Mouse (Mus musculus) CD4-positive helper T cell, adult 2 months (primary cell): ENCODE data around the gene Fbxl17.

Experiments used
- DNase-seq: peaks from one replicate; pipeline ENCODE4 v3.0.0-alpha.2; 2012; ENCODE audit warnings: low read depth, missing footprints, low spot score

The Fbxl17 gene

DNA sequence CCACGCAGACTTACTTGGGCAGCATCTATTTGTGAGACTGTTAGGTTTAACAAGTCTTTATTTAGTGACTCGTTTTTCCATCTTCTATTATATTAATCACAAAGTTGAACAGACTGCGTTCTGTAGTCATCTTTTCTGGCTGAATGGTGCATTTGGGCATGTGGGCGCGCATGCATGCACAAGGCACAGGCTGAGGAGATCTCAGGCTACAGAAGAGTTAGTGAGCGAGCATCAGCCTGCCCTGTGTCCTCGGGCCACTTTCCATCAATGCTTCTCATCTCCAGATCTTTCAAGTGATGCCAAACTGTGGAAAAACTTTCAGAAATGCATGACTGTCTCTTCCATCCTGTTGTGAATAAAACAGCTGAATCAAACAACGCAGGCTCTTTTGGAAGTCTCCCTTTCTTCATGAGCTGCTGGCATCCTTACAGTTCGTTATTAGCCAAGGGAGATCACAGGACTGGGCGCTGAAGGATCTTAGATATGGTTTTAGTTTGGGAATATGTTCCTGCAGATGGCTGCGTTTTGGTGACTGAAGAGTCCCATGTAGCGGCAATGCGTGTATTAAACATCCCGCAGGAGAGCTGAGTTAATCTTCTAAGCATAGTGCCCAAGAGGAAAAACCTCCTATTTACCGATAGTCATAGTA lies 442.0 kb downstream of the Fbxl17 start:
- no peak for DNase-seq

DNA sequence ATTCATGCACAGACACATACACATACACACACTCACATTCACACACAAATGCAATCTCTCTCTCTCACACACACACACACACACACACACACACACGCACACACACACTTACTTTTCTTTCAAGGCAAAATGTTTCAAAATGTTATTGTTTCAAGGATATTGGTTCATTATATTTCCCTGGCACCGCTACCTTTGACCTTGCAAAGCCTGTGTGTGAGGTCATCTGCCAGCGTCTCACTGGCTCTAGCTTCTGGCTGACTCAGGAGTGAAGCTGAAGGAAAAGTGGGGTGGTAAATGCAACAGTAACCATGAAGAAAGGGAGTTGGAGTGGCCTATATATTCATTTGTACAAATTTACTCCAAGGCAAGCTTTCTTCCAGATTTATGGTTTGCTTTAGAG lies 442.8 kb downstream of the Fbxl17 start:
- no peak for DNase-seq

DNA sequence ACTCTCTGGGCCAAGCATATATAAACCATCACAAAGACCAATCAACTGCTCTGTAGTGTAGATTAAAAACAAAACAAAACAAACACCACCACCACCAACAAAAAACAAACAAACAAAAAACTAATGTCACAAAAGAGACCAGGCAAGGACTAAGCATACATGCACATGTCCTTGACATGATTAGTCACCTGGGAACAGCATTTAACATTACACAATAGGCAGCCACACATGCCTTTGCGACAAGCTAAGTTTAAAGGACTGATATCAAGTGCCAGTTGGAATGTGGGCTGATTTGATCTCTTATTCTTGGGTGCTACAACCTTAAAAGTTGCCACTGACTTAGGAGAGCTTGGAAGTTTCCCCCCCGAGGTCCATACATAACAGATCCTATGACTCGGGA lies 446.5 kb downstream of the Fbxl17 start:
- DNase-seq: no peak

DNA sequence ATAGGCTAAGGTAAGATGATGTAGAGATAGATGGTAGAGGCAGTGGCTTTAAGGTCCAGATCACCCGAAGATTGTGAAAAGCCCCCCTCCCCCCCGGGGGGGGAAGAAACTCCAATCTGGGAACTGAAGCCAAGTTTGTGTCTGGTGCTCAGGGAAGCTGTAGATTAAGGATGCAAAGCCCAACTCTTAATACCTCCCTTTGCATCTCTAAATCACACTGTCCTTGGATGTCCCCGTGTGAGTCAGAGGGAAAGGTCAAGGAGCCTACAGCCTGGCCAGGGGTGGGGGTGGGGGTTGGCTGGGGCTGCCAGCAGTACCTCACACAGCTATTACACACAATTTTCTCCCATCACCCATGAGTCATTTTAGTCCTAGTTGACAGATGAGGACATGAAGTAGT lies 453.4 kb downstream of the Fbxl17 start:
- no peak for DNase-seq

GRCm38 (mm10) chr17:63045297-63045696 lies 454.5 kb downstream of the Fbxl17 start:
- no peak for DNase-seq

GRCm38 (mm10) chr17:63043046-63043675 lies 456.7 kb downstream of the Fbxl17 start:
- no peak for DNase-seq

DNA sequence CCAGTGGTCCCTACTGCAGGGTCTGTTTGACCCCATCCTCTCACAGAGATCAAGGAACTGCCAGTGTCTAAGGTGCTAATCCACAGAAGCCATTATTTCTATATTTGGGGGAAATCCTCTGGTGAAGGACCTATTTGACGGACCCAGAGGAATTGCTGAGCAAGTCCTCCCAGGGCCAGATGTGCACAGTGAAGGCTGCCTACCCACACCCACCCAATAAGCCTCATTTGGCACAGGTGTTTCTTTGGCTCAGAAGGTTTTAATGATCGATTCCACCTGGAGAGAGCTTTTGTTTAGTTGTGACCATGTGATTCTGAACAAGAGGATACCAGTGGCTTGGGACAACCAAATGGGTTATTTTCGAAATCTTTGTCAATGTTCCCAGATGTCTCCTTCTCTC lies 462.3 kb downstream of the Fbxl17 start:
- no peak for DNase-seq

- DNase-seq: no peak
Observed at GRCm38 (mm10) chr17:63033141-63033540, 466.7 kb downstream of the Fbxl17 start.

DNA sequence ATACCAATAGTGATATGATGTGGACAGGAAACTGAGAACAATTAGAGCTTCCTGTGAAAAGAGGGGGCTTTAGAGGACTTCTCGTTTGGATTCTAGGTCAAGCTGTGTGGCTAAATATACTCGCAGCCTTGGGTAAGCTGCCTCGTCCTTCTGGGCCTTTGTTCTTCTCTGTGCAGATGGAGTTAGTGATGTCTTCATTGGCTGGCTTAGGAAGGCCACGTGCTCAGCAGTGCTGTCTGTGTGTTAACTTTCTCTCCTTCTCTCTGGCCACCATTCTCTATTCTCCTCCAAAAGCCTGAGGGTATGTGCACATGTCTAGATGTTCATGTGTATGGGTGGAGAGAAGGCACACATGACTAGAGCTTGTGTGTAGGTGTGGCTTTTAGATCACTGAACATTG lies 470.7 kb downstream of the Fbxl17 start:
- no peak for DNase-seq

DNA sequence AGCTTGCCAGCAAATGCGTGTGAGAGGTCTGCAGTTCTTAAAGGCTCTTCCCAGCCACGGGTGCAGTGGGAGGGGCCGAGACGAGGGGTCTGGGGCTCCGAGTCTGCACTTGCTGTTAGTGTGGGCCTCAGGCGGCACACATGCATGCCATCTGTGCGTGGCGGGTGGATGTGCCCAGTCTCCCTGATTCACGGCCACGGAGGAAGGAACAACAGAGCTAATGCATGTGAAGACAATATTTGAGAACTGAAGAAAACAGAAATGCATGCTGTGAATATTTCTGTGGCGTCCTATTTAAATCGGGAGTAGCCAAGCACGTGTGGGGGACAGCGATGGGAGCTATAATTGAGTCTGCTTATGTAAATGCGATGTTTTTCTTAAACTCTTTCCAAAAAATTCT lies 474.6 kb downstream of the Fbxl17 start:
- DNase-seq: no peak

DNA sequence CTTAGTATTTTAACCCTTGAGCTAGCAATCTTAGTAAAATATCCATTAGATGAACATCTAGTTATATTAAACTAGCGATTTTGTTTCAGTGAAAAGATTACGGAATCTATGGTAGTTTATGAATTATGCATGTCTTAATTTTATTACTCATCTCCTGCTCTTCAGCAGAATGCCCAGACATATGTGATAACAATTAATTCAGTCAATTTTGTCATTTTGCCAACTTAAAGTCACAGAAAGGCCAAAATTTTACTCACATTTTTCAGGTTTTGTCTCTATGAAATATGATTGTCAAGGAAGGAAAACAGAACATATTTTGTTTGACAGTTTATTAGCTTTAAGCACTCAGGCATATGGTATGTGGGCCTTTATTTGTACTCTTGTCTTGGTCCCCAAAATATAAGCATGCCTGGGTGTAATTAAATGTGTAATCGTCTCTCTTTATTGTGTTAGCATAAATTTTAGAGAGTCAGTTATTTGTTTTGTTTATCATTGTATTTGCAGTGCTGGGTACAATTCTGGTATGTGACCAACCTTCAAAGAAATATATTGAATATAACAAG lies 482.1 kb downstream of the Fbxl17 start:
- no peak for DNase-seq

DNA sequence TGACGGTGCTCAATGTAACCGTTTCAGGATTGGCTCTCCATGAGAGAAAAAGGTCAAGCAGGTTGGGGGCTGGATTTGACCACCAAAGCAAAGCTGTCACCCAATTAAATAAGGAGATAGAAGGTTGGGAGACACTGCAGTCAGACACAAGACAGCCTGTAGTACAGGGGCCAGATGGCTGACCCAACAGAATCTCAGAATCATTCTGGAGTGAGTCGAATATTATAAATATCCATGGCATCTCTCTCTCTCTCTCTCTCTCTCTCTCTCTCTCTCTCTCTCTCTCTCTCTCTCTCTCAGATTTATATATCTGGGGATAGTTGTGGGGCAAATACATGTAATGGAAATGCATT lies 487.3 kb downstream of the Fbxl17 start:
- no peak for DNase-seq

- DNase-seq: no peak
Observed at GRCm38 (mm10) chr17:63011893-63012570, 487.8 kb downstream of the Fbxl17 start.

DNA sequence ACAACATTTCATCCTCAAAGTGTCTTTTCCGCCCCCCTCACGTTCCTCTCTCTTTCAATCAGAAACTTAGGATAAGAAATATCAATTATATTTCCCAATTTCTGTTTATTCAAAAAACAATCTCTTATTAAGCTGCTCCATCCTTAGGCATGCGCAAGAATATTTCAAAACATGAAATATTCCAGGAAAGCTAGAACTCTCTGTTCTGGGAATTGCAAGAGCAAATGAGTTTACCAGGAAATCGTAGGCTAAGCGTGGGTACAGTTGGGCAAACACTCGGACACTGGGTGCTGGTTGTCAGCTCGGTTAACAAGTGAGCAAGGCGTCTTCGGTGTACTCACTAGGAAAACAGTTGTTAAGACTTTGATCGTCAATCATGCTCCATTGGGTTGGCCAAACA lies 489.0 kb downstream of the Fbxl17 start:
- DNase-seq: no peak

DNA sequence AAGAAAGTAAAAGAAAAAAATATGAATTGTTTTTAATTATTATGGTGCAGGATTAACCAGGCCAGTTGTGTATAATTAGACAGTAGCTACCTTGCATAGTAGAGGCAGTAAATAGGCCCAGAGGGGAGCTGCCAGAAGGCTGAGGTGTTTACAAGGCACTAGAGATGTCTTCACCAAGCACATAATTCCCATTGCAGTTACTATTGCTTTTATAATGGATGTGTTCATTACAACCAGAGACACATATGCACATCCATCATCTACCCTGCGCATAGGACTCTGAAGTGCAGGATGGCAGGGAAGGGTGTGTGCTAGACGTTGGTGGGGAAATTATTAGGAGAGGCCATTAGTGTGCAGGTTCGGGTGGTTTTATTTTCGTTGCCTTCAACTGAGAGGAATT lies 491.0 kb downstream of the Fbxl17 start:
- DNase-seq: no peak

DNA sequence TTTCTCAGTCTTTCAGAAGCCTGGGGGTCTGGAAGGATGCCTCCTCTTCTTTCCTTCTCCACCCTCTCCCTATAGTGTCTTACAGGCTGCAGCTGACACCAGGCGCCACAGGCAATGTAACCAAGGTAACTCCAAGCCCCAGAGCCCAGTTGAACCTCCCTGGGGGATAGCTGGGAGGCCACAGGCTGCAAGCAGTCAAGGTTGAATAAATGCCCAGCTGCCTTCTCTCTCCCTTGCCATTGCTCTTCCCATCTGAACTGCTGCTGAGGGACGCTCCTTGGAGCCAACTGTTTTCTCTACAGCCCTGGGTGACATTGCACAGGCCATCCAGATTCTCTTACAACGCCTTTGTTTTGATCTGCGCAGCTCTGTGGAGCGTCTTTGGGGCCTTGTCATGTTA lies 491.5 kb downstream of the Fbxl17 start:
- DNase-seq: no peak

DNA sequence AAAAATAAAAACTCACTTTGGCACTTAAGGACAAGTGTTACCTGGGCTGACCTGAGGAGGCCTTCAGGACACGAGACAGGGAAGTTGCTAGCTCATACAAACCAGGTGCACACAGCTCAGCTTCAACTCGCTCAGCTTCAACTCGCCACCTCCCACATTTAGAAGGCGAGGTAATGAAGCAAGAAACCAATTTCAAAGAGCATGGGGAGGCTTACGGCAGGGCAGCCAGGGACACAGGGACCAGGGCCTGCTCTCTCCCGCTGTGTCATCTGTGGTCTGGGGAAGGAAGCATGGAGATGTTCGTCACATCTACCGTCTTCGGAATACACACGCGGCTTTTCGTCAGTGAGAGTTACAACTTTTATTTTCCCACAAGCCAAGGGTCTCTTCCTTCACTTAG lies 491.9 kb downstream of the Fbxl17 start:
- no peak for DNase-seq
